Mouse (Mus musculus): ENCODE measurements at regions not wholly inside any gene's neighbourhood (a gene's known extent, or its start where the extent isn't known, plus 50 kb on each side); places are given as distances from the start of the nearest gene placed in this dataset.

- Histone ChIP-seq H3K9me3 (no peaks in the 10 kb centered on the region), H3K36me3 (replicated peaks) (no peaks in the 10 kb centered on the region), H3K4me2 (no peak overlapping the region), H3K27me3 (no peaks in the 10 kb centered on the region), H3K27ac (no peak overlapping the region), H3K9ac (no peak overlapping the region), H3K4me3 (replicated peaks) (no peak overlapping the region), H3K4me1 (no peaks in the 10 kb centered on the region)
- WGBS = 74% methylated on average over 6 of the region's 6 CpGs
- no peak for ATAC-seq (ENCODE audit: low FRiP score)
These were observed 130.4 kb upstream of the Tmtc2 start for GRCm38 (mm10) chr10:105704472-105705235.

- ATAC-seq (ENCODE audit: low FRiP score) = no peak
- Histone ChIP-seq H3K4me3 (replicated peaks) (no peak overlapping the region), H3K9ac (no peak overlapping the region), H3K27me3 (no peaks in the 10 kb centered on the region), H3K9me3 (no peaks in the 10 kb centered on the region), H3K4me2 (no peak overlapping the region), H3K27ac (no peak overlapping the region), H3K36me3 (replicated peaks) (no peaks in the 10 kb centered on the region), H3K4me1 (no peaks in the 10 kb centered on the region)
- WGBS = 70% methylated on average over 4 of the region's 4 CpGs
These were observed 118.9 kb upstream of the Tmtc2 start for GRCm38 (mm10) chr10:105693131-105693530.

GRCm38 (mm10) chr10:105689388-105689787 lies 115.1 kb upstream of the Tmtc2 start:
- Histone ChIP-seq H3K27ac (no peak overlapping the region), H3K9me3 (no peaks in the 10 kb centered on the region), H3K36me3 (replicated peaks) (no peaks in the 10 kb centered on the region), H3K4me1 (no peaks in the 10 kb centered on the region), H3K9ac (no peak overlapping the region), H3K27me3 (no peaks in the 10 kb centered on the region), H3K4me2 (no peak overlapping the region), H3K4me3 (replicated peaks) (no peak overlapping the region)
- 74% methylated on average over 9 of the region's 9 CpGs for WGBS
- peak; percentile 69 for ATAC-seq (ENCODE audit: low FRiP score)

- no peak for ATAC-seq (ENCODE audit: low FRiP score)
- WGBS = 83% methylated on average over 9 of the region's 9 CpGs
- no peaks in the 10 kb centered on the region for H3K4me1 ChIP-seq
- H3K36me3 ChIP-seq (replicated peaks) = no peaks in the 10 kb centered on the region
- no peak overlapping the region for H3K9ac ChIP-seq
- no peaks in the 10 kb centered on the region for H3K9me3 ChIP-seq
- no peak overlapping the region for H3K4me3 ChIP-seq (replicated peaks)
- 0 out of 2 replicates have a peak overlapping the region, but pooled peaks have one; percentile 5 for H3K27ac ChIP-seq
- no peaks in the 10 kb centered on the region for H3K27me3 ChIP-seq
- no peak overlapping the region for H3K4me2 ChIP-seq
These were observed 114.6 kb upstream of the Tmtc2 start for GRCm38 (mm10) chr10:105688879-105689278.

DNA sequence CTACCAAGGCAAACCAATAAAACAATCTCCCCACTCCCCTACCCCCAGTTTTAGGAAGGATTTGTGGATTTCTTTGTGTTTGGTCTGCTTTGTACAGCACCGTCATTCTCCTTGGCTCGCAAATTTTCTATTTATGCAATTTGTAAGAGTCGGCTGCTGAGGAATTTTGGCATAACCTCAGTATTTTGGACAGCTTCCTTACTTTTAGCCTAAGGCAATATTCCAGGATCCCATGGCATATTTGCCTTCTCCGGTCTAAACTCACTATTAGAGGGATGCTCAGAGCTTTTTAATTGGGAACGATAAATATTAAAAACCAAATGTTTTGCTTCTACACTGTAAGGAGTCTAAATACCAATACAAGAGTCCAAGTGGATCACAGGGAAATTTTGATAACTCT lies 112.6 kb upstream of the Tmtc2 start:
- no peak for ATAC-seq (ENCODE audit: low FRiP score)
- Histone ChIP-seq H3K27me3 (no peaks in the 10 kb centered on the region), H3K4me1 (no peaks in the 10 kb centered on the region), H3K4me3 (replicated peaks) (no peak overlapping the region), H3K36me3 (replicated peaks) (no peaks in the 10 kb centered on the region), H3K9ac (no peak overlapping the region), H3K4me2 (no peak overlapping the region), H3K27ac (no peak overlapping the region), H3K9me3 (no peaks in the 10 kb centered on the region)
- 93% methylated on average over 5 of the region's 5 CpGs for WGBS

DNA sequence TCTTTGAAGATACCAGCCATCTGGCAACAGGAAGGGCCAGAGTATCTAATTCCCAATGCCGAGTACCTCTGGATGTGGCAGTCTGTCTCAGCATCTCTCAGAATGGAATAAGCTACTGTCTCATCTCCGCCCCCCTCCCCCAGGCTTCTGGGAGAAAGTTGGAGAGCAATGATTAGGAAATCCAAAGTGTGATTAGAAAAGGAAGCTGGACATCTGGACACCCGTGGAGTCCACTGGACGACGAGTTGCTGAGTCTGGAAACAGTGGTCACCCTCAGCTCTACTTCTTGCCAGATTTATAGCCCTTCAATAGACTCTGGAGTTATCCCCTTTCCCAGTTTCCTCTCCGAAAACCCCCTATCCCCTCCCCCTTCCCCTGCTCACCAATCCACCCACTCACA lies 105.3 kb upstream of the Tmtc2 start:
- Histone ChIP-seq H3K27ac (no peak overlapping the region), H3K36me3 (replicated peaks) (no peaks in the 10 kb centered on the region), H3K27me3 (no peaks in the 10 kb centered on the region), H3K9me3 (no peaks in the 10 kb centered on the region), H3K9ac (no peak overlapping the region), H3K4me3 (replicated peaks) (no peak overlapping the region), H3K4me1 (no peaks in the 10 kb centered on the region), H3K4me2 (no peak overlapping the region)
- 92% methylated on average over 6 of the region's 6 CpGs for WGBS
- ATAC-seq (ENCODE audit: low FRiP score) = no peak

DNA sequence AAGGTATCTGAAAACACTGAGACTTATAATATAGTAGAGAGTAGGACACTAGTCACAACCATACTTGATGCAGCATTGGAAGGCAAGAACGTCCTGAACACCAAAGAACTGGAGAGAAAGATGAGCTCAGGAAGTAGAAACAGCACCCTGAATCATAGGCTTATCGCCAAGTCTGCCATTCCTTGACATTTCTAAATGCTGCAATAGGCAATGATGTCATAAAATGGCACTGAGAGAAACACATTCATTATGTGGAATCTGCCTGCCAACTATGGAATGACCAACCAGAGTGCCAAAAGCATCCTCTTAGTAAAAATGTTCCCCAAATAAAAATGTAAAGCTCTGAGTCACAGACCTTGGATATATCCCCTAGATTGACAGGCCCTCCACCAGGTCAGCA lies 92.7 kb upstream of the Tmtc2 start:
- no peaks in the 10 kb centered on the region for H3K9me3 ChIP-seq
- no peak overlapping the region for H3K4me2 ChIP-seq
- H3K4me1 ChIP-seq = no peaks in the 10 kb centered on the region
- H3K4me3 ChIP-seq (replicated peaks) = no peak overlapping the region
- H3K36me3 ChIP-seq (replicated peaks) = no peaks in the 10 kb centered on the region
- 88% methylated on average over 2 of the region's 2 CpGs for WGBS
- H3K27me3 ChIP-seq = no peaks in the 10 kb centered on the region
- H3K9ac ChIP-seq = no peak overlapping the region
- H3K27ac ChIP-seq = no peak overlapping the region
- no peak for ATAC-seq (ENCODE audit: low FRiP score)

DNA sequence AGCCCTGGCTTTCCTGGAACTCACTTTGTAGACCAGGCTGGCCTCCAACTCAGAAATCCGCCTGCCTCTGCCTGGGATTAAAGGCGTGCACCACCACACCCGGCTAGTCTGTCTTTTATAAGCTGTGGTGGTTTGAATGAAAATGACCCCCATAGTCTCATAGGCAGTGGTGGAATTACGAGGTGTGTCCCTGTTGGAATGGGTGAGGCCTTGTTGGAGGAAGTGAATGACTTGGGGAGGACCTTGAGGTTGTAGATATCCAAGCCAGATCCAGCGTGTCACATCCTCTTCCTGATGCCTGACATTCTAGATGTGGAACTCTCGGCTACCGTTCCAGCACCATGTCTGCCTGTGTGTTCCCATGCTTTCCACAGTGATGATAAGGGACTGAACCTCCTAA lies 86.5 kb upstream of the Tmtc2 start:
- no peaks in the 10 kb centered on the region for H3K9me3 ChIP-seq
- no peak for ATAC-seq (ENCODE audit: low FRiP score)
- H3K4me2 ChIP-seq = no peak overlapping the region
- no peaks in the 10 kb centered on the region for H3K27me3 ChIP-seq
- WGBS = 89% methylated on average over 7 of the region's 7 CpGs
- H3K4me3 ChIP-seq (replicated peaks) = no peak overlapping the region
- H3K9ac ChIP-seq = no peak overlapping the region
- H3K4me1 ChIP-seq = no peaks in the 10 kb centered on the region
- no peaks in the 10 kb centered on the region for H3K36me3 ChIP-seq (replicated peaks)
- H3K27ac ChIP-seq = no peak overlapping the region

- ATAC-seq (ENCODE audit: low FRiP score) = no peak
These were observed 82.5 kb upstream of the Tmtc2 start for GRCm38 (mm10) chr10:105656788-105657187.

GRCm38 (mm10) chr10:105652475-105652874 lies 78.2 kb upstream of the Tmtc2 start:
- H3K4me3 ChIP-seq (replicated peaks) = no peak overlapping the region
- no peak overlapping the region for H3K27ac ChIP-seq
- no peaks in the 10 kb centered on the region for H3K4me1 ChIP-seq
- H3K9ac ChIP-seq = no peak overlapping the region
- WGBS = 94% methylated on average over 2 of the region's 2 CpGs
- no peaks in the 10 kb centered on the region for H3K36me3 ChIP-seq (replicated peaks)
- H3K4me2 ChIP-seq = no peak overlapping the region
- no peaks in the 10 kb centered on the region for H3K9me3 ChIP-seq
- no peak for ATAC-seq (ENCODE audit: low FRiP score)
- no peaks in the 10 kb centered on the region for H3K27me3 ChIP-seq

More at GRCm38 (mm10) chr10:105656788-105657187, 82.5 kb upstream of the Tmtc2 start:
- no peaks in the 10 kb centered on the region for H3K27me3 ChIP-seq
- WGBS = 77% methylated on average over 2 of the region's 2 CpGs
- H3K9ac ChIP-seq = no peak overlapping the region
- no peaks in the 10 kb centered on the region for H3K4me1 ChIP-seq
- H3K4me3 ChIP-seq (replicated peaks) = no peak overlapping the region
- H3K36me3 ChIP-seq (replicated peaks) = no peaks in the 10 kb centered on the region
- no peak overlapping the region for H3K27ac ChIP-seq
- no peaks in the 10 kb centered on the region for H3K9me3 ChIP-seq
- no peak overlapping the region for H3K4me2 ChIP-seq

DNA sequence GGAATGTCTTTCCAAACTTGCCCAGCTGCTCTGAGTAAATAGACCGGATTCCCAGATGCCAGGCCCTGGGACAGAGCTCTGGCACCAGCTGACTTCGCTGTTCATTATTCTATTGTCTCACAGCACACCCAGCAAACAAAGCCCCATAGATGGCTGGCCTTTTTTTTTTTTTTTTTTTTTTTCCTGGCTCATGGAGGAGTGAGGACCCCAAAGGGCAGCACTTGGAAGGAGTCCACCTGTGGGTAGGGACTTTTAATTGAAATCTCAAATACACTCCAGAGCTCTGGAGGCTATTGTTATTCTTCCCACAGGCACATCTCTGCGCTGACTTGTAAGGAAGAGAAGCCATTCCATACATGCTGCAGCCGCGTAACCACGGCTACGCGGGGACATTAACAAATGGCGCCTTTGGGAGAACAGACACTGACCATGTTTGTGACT lies 64.8 kb upstream of the Tmtc2 start:
- H3K9me3 ChIP-seq = 0 out of 2 replicates have a peak, but pooled peaks cover 2% of the 10 kb centered on the region
- H3K9ac ChIP-seq = no peak overlapping the region
- no peaks in the 10 kb centered on the region for H3K36me3 ChIP-seq (replicated peaks)
- no peaks in the 10 kb centered on the region for H3K27me3 ChIP-seq
- ATAC-seq (ENCODE audit: low FRiP score) = peak; percentile 53; the same call in 1 of the 2 replicates
- H3K4me2 ChIP-seq = no peak overlapping the region
- H3K27ac ChIP-seq = no peak overlapping the region
- no peak overlapping the region for H3K4me3 ChIP-seq (replicated peaks)
- 89% methylated on average over 9 of the region's 9 CpGs for WGBS
- H3K4me1 ChIP-seq = no peaks in the 10 kb centered on the region

DNA sequence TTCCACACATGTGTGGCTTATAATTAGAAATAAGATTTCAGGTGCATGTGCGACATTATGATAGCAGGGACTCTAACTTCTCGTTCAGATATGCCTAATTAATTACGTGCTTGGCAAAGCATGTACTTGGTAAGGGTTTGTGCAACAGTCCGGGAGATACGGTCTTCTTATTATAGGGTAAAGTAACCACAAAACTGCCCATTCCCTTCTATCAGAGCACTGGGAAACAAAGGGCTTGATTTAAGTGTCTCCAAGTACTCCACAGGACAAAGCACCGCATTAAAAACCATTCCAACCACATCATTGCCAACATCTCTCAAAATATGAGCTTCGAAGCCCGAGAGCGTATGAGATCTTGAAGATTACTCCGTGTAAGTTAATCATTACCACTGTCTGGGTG lies 64.2 kb upstream of the Tmtc2 start:
- H3K9me3 ChIP-seq = 0 out of 2 replicates have a peak, but pooled peaks cover 2% of the 10 kb centered on the region
- 83% methylated on average over 10 of the region's 10 CpGs for whole genome bisulfite sequencing
- no peaks in the 10 kb centered on the region for H3K36me3 ChIP-seq (replicated peaks)
- H3K27me3 ChIP-seq = no peaks in the 10 kb centered on the region
- no peak overlapping the region for H3K27ac ChIP-seq
- H3K4me2 ChIP-seq = no peak overlapping the region
- no peak for ATAC-seq (ENCODE audit: low FRiP score)
- H3K4me3 ChIP-seq (replicated peaks) = no peak overlapping the region
- no peak overlapping the region for H3K9ac ChIP-seq
- H3K4me1 ChIP-seq = no peaks in the 10 kb centered on the region

DNA sequence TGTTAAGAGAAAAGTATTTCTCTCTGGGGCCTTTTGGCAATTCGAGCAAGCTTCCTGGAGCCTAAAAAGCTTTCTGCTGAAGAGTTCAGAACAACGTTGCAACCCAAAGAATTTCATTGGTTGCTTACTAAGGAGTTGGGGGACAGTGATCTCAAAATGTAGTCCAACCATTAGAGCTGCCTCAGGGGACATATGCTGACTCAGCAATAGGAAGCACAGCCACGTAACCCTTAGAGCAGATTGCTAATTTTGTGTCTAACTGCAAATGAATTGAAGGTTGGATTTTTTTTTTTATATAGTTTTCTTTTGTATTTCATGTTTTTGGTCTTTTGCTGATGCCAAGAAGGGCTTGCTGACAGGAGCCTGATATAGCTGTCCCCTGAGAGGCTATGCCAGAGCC lies 52.6 kb upstream of the Tmtc2 start:
- no peak overlapping the region for H3K4me2 ChIP-seq
- WGBS = 84% methylated on average over 3 of the region's 3 CpGs
- H3K27me3 ChIP-seq = no peaks in the 10 kb centered on the region
- H3K4me3 ChIP-seq (replicated peaks) = no peak overlapping the region
- peaks cover 6% of the 10 kb centered on the region for H3K4me1 ChIP-seq
- H3K9me3 ChIP-seq = no peaks in the 10 kb centered on the region
- H3K27ac ChIP-seq = no peak overlapping the region
- H3K36me3 ChIP-seq (replicated peaks) = no peaks in the 10 kb centered on the region
- no peak overlapping the region for H3K9ac ChIP-seq
- ATAC-seq (ENCODE audit: low FRiP score) = no peak

Measured in forebrain, embryonic 12.5 days (tissue).